Comparison of ENCODE assay signal across 8 mouse cellular contexts in the genomic region with DNA sequence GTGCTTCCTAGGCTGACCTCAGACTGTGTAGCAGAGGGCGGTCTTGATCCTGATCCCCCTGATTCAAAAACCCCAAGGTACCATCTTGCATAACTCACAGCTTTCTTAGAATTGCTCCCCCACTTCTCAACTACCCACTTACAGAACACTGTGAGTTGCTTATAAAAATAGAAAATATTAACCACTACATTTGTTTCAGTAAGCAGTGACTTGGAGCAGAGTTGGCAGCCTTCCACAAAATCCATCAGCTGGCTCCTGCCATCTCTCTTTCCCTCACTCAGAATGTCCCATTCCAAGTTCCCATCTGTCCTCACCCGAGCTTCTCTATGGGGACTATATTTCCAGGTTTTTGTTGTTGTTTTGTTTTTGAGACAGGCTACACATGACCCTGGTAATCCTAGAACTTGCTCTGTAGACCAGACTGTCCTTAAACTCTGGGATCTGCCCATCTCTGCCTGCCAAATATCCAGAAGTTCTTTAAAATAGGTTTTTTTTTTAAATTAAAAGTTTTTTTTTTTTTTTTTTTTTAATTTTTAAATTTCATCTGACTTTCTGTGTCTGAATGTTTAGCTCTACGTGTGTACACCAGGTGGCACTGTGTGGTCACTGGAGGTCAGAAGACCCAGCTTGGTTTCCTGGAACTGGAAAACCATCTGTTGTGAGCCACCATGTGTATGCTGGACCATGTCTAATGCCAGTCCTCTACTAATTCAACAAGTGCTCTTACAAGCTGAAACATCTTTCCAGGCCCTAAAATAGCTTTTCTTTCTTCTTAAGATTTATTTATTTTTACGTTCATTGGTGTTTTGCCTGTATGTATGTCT. TPM values are rescaled to one million over a fixed set of nuclear protein-coding genes. Genes with fewer than 3 reads are reported as not detected.
DNase-seq lines count a peak whose midpoint lies in the region; ATAC-seq and TF ChIP-seq lines count a peak whose summit lies in the region.

No protein-coding gene starts in this region.

- no peak overlapping the region for H3K9ac ChIP-seq in liver, adult 2 months (ENCODE audit: low read depth, low read length)
- H3K9ac ChIP-seq in liver, embryonic 12.5 days: no peak overlapping the region

- peak; percentile 45 for ATAC-seq in frontal cortex, adult (ENCODE audit: low TSS enrichment)
- ATAC-seq in liver, embryonic 12.5 days: no peak
- ATAC-seq in megakaryocyte-erythroid progenitor cell, adult 5-6 weeks (replicated peaks; ENCODE audit: low FRiP score, low TSS enrichment, poor library complexity, severe bottlenecking): peak; percentile 63
- ATAC-seq in inflammation-experienced regulatory T-cells, adult 6 months: no peak

- no peaks in the 10 kb centered on the region for H3K9me3 ChIP-seq in liver, embryonic 12.5 days (replicated peaks)

- no peak overlapping the region for H3K4me2 ChIP-seq in liver, embryonic 12.5 days

- no peak for TF ChIP-seq POLR2A in liver, adult 2 months (IDR thresholded peaks at IDR 0.05; ENCODE audit: extremely low read depth, insufficient read depth, low read length)

- peaks cover 15% of the 10 kb centered on the region for H3K36me3 ChIP-seq in liver, adult 2 months (ENCODE audit: control insufficient read depth, insufficient read depth, low read length)
- peaks cover 23% of the 10 kb centered on the region for H3K36me3 ChIP-seq in liver, embryonic 12.5 days

- peak; percentile 58 for TF ChIP-seq CTCF in liver, adult 2 months (IDR thresholded peaks at IDR 0.05; ENCODE audit: low read depth, low read length)

- H3K4me3 ChIP-seq in liver, adult 2 months (ENCODE audit: insufficient read depth, low read depth, low read length): no peak overlapping the region
- no peak overlapping the region for H3K4me3 ChIP-seq in liver, embryonic 12.5 days

- H3K27ac ChIP-seq in liver, adult 2 months (replicated peaks; ENCODE audit: insufficient read depth, low read depth, low read length): no peak overlapping the region
- no peak overlapping the region for H3K27ac ChIP-seq in liver, embryonic 12.5 days

- peaks cover 5% of the 10 kb centered on the region for H3K4me1 ChIP-seq in liver, adult 2 months (ENCODE audit: control insufficient read depth, insufficient read depth, low read length)
- H3K4me1 ChIP-seq in liver, embryonic 12.5 days: peaks cover 30% of the 10 kb centered on the region

- peaks cover 5% of the 10 kb centered on the region for H3K79me2 ChIP-seq in liver, adult 2 months (ENCODE audit: control insufficient read depth, insufficient read depth, low read length)

- 62% methylated on average over 4 of the region's 4 CpGs for WGBS in liver, adult 2 months
- WGBS in liver, embryonic 12.5 days (ENCODE audit: insufficient replicate concordance): 62% methylated on average over 4 of the region's 4 CpGs

- no peaks in the 10 kb centered on the region for H3K27me3 ChIP-seq in liver, adult 2 months (ENCODE audit: control insufficient read depth, insufficient read depth, low read length)
- no peaks in the 10 kb centered on the region for H3K27me3 ChIP-seq in liver, embryonic 12.5 days (replicated peaks)

- no peak for DNase-seq in frontal cortex, postnatal 14 days (ENCODE audit: low spot score in 2 of 2)
- peak; percentile 58 for DNase-seq in liver, adult 2 months (ENCODE audit: extremely low read depth, low read depth, low spot score)
- peak; percentile 68 for DNase-seq in NIH3T3 (ENCODE audit: low read depth)
- DNase-seq in induced T-regulatory cell, adult 2 months (ENCODE audit: low read depth): peak; percentile 68

RNA-seq across cellular contexts. Expression of a gene that starts 1.7 kb away (rescaled TPM):
- total RNA-seq in liver, adult 2 months (2014; rRNA removed): 178 and 222 TPM in 2 replicates
- 95.2 and 103 TPM in 2 replicates for polyA plus RNA-seq in liver, adult 2 months (2012; rRNA removed)
- 638 and 654 TPM in 2 replicates for polyA plus RNA-seq in liver, embryonic 12.5 days (2016; fragmentation: Nextera tagmentation; extraction: Ambion mirVana)
- 2,115 and 2,210 TPM in 2 replicates for total RNA-seq in megakaryocyte-erythroid progenitor cell, adult 5-6 weeks (2014; fragmentation: Nextera tagmentation)
- 2,337 and 2,464 TPM in 2 replicates for total RNA-seq in megakaryocyte-erythroid progenitor cell, adult 5-6 weeks (2017)
- polyA plus RNA-seq in inflammation-experienced regulatory T-cells, adult 6 months (2017; shearing (Covaris generic)): 1,000 to 10,000 TPM; 1,415 to 2,046 (median 1,545) TPM

RNA-seq across cellular contexts. Expression of a gene that starts 9.3 kb away (rescaled TPM):
- 8.6 and 9.9 TPM in 2 replicates for total RNA-seq in liver, adult 2 months (2014; rRNA removed)
- 2.0 and 2.8 TPM in 2 replicates for polyA plus RNA-seq in liver, adult 2 months (2012; rRNA removed)
- polyA plus RNA-seq in liver, embryonic 12.5 days (2016; fragmentation: Nextera tagmentation; extraction: Ambion mirVana): 17.5 and 17.6 TPM in 2 replicates
- total RNA-seq in megakaryocyte-erythroid progenitor cell, adult 5-6 weeks (2014; fragmentation: Nextera tagmentation): 25.0 and 34.7 TPM in 2 replicates
- 44.4 and 53.5 TPM in 2 replicates for total RNA-seq in megakaryocyte-erythroid progenitor cell, adult 5-6 weeks (2017)
- polyA plus RNA-seq in inflammation-experienced regulatory T-cells, adult 6 months (2017; shearing (Covaris generic)): 10 to 100 TPM; 26.6 to 34.4 (median 26.8) TPM

RNA-seq across cellular contexts. Expression of a gene that starts 29.7 kb away (rescaled TPM):
- total RNA-seq in liver, adult 2 months (2014; rRNA removed): 1.7 and 1.9 TPM in 2 replicates
- polyA plus RNA-seq in liver, adult 2 months (2012; rRNA removed): 0.39 and 0.91 TPM in 2 replicates
- 5.7 and 6.0 TPM in 2 replicates for polyA plus RNA-seq in liver, embryonic 12.5 days (2016; fragmentation: Nextera tagmentation; extraction: Ambion mirVana)
- 19.2 and 21.7 TPM in 2 replicates for total RNA-seq in megakaryocyte-erythroid progenitor cell, adult 5-6 weeks (2014; fragmentation: Nextera tagmentation)
- 15.8 and 32.9 TPM in 2 replicates for total RNA-seq in megakaryocyte-erythroid progenitor cell, adult 5-6 weeks (2017)
- 10 to 100 TPM; 21.2 to 26.1 (median 25.2) TPM for polyA plus RNA-seq in inflammation-experienced regulatory T-cells, adult 6 months (2017; shearing (Covaris generic))

Comparison
In these comparisons a context has a peak if more than half of its experiments do, and no peak if none do; other contexts are left out.
1. ATAC-seq: peak in frontal cortex, adult (single experiment) and megakaryocyte-erythroid progenitor cell, adult 5-6 weeks (single experiment); none in liver, embryonic 12.5 days (single experiment) and inflammation-experienced regulatory T-cells, adult 6 months (single experiment).
2. DNase-seq: peak in liver, adult 2 months (single experiment), NIH3T3 (single experiment) and induced T-regulatory cell, adult 2 months (single experiment); none in frontal cortex, postnatal 14 days (0 of 2).